In genomic region chr7:142088886-142089285, GRCm38 (mm10) we compare ENCODE assay signal across 9 mouse cellular contexts. TPM values are rescaled to one million over a fixed set of nuclear protein-coding genes. Genes with fewer than 3 reads are reported as not detected.
DNase-seq lines count a peak whose midpoint lies in the region; ATAC-seq and TF ChIP-seq lines count a peak whose summit lies in the region.
"Had no signal": no experiment of that assay in that cellular context is flagged by ENCODE, and none has a peak within 500 bp of the region (broad histone marks: within the 10 kb centered on the region; RNA-seq: fewer than 3 reads in every experiment).

No protein-coding gene starts in this region.

- H3K4me2 ChIP-seq in liver, embryonic 13.5 days: peak overlapping the region; percentile 68; the same call in 1 of the 2 replicates

- no peak overlapping the region for H3K4me3 ChIP-seq in liver, embryonic 13.5 days (replicated peaks)
- no peak overlapping the region for H3K4me3 ChIP-seq in thymus, adult 2 months (ENCODE audit: control insufficient read depth, insufficient read depth, low read length)

- peaks cover 38% of the 10 kb centered on the region for H3K36me3 ChIP-seq in liver, embryonic 13.5 days
- H3K36me3 ChIP-seq in thymus, adult 2 months (ENCODE audit: control insufficient read depth, insufficient read depth, low read length): no peaks in the 10 kb centered on the region

- H3K9me3 ChIP-seq in liver, embryonic 13.5 days (replicated peaks): no peaks in the 10 kb centered on the region

- DNase-seq in cerebellum, adult 18-20 months: peak; percentile 44 to 60
- peak; percentile 64 to 69 for DNase-seq in spleen, postnatal 10 days (ENCODE audit: low spot score in 2 of 2)
- no peak for DNase-seq in spleen, adult 18-20 months
- DNase-seq in heart, postnatal 10 days: peak; percentile 56 to 62
- peak; percentile 71 for DNase-seq in liver, embryonic 13.5 days
- peak; percentile 77 for DNase-seq in retina, postnatal 7 days (ENCODE audit: low read depth, low spot score)
- no peak for DNase-seq in thymus, adult 2 months

- intact Hi-C loops in heart, postnatal 10 days (cut with DNase I): no loop called here

- H3K9ac ChIP-seq in liver, embryonic 13.5 days: peak overlapping the region; percentile 76

- peak overlapping the region; percentile 98 for H3K27ac ChIP-seq in liver, embryonic 13.5 days
- H3K27ac ChIP-seq in thymus, adult 2 months (ENCODE audit: control insufficient read depth, insufficient read depth, low read length): no peak overlapping the region
- H3K27ac ChIP-seq: macrophage had no signal

- no peak for TF ChIP-seq CTCF in thymus, adult 2 months (IDR thresholded peaks at IDR 0.05; ENCODE audit: borderline replicate concordance, control insufficient read depth, extremely low read depth, insufficient read depth, low read length, poor library complexity)

- H3K4me1 ChIP-seq in liver, embryonic 13.5 days (replicated peaks): peaks cover 98% of the 10 kb centered on the region
- no peaks in the 10 kb centered on the region for H3K4me1 ChIP-seq in thymus, adult 2 months (replicated peaks; ENCODE audit: control insufficient read depth, insufficient read depth, low read length)

- ATAC-seq in cerebellum, adult (ENCODE audit: insufficient number of reproducible peaks, low FRiP score, low TSS enrichment): no peak
- ATAC-seq in liver, embryonic 13.5 days (ENCODE audit: low read depth): peak; percentile 18; the same call in 1 of the 2 replicates

- H3K27me3 ChIP-seq in liver, embryonic 13.5 days: peaks cover 72% of the 10 kb centered on the region
- H3K27me3 ChIP-seq in thymus, adult 2 months (ENCODE audit: control insufficient read depth, insufficient read depth, low read length): peaks cover under 1% of the 10 kb centered on the region; the same call in 1 of the 2 replicates

- TF ChIP-seq POLR2A in thymus, adult 2 months (IDR thresholded peaks at IDR 0.05; ENCODE audit: control insufficient read depth, extremely low read depth, insufficient read depth, low read length, poor library complexity): no peak

- WGBS in liver, embryonic 13.5 days (ENCODE audit: insufficient replicate concordance): 10% methylated on average over 5 of the region's 5 CpGs
- WGBS in thymus, adult 2 months: 20% methylated on average over 5 of the region's 5 CpGs

RNA-seq across cellular contexts. Expression of gene Dusp8, which starts 6.8 kb away (rescaled TPM):
- 10 to 100 TPM; 28.0 to 30.0 TPM for total RNA-seq in heart, postnatal 10 days (2021)
- polyA plus RNA-seq in liver, embryonic 13.5 days (2015; fragmentation: Nextera tagmentation; extraction: Ambion mirVana): 4.4 and 4.6 TPM in 2 replicates
- 0.98 and 4.0 TPM in 2 replicates for polyA plus RNA-seq in thymus, adult 2 months (2012; rRNA removed)

RNA-seq across cellular contexts. Expression of gene Mob2, which starts 28.0 kb away (rescaled TPM):
- total RNA-seq in heart, postnatal 10 days (2021): 10 to 100 TPM; 39.4 to 43.2 TPM
- polyA plus RNA-seq in liver, embryonic 13.5 days (2015; fragmentation: Nextera tagmentation; extraction: Ambion mirVana): 62.5 and 64.3 TPM in 2 replicates
- polyA plus RNA-seq in thymus, adult 2 months (2012; rRNA removed): 62.6 and 73.5 TPM in 2 replicates

RNA-seq across cellular contexts. Expression of gene Gm45618, which starts 31.6 kb away (rescaled TPM):
- not detected for total RNA-seq in heart, postnatal 10 days (2021)
- polyA plus RNA-seq in liver, embryonic 13.5 days (2015; fragmentation: Nextera tagmentation; extraction: Ambion mirVana): not detected in 2 replicates
- not detected in 2 replicates for polyA plus RNA-seq in thymus, adult 2 months (2012; rRNA removed)
- polyA plus RNA-seq: macrophage had no signal

RNA-seq across cellular contexts. Expression of gene Gm39115, which starts 46.9 kb away (rescaled TPM):
- total RNA-seq in heart, postnatal 10 days (2021): not detected
- not detected in 2 replicates for polyA plus RNA-seq in liver, embryonic 13.5 days (2015; fragmentation: Nextera tagmentation; extraction: Ambion mirVana)
- polyA plus RNA-seq in thymus, adult 2 months (2012; rRNA removed): not detected in 2 replicates
- polyA plus RNA-seq: macrophage had no signal

RNA-seq across cellular contexts. Expression of gene Gm45337, which starts 55.5 kb away (rescaled TPM):
- not detected for total RNA-seq in heart, postnatal 10 days (2021)
- not detected in 2 replicates for polyA plus RNA-seq in liver, embryonic 13.5 days (2015; fragmentation: Nextera tagmentation; extraction: Ambion mirVana)
- polyA plus RNA-seq in thymus, adult 2 months (2012; rRNA removed): not detected in 2 replicates
- polyA plus RNA-seq: macrophage had no signal

Comparison
In these comparisons a context has a peak if more than half of its experiments do, and no peak if none do; other contexts are left out.
1. DNase-seq: peak in cerebellum, adult 18-20 months (2 of 2), spleen, postnatal 10 days (2 of 2), heart, postnatal 10 days (2 of 2), liver, embryonic 13.5 days (single experiment) and retina, postnatal 7 days (single experiment); none in spleen, adult 18-20 months (0 of 2) and thymus, adult 2 months (single experiment).